In genomic region chr4:105205045-105205851, GRCm38 (mm10) we compare ENCODE assay signal across 9 mouse cellular contexts. TPM values are rescaled to one million over a fixed set of nuclear protein-coding genes. Genes with fewer than 3 reads are reported as not detected.
DNase-seq lines count a peak whose midpoint lies in the region; ATAC-seq and TF ChIP-seq lines count a peak whose summit lies in the region.
"Had no signal": no experiment of that assay in that cellular context is flagged by ENCODE, and none has a peak within 500 bp of the region (broad histone marks: within the 10 kb centered on the region; RNA-seq: fewer than 3 reads in every experiment).

No protein-coding gene starts in this region.

- in situ Hi-C loops in ES-E14 (cut with MboI; ENCODE audit: low sequenced_read_pairs in 2 of 2, unreplicated experiment in 2 of 2), result no loop called here

- ATAC-seq in intestine, postnatal 0 days, result peak; percentile 39; the same call in 1 of the 2 replicates

- H3K27me3 ChIP-seq in intestine, postnatal 0 days (replicated peaks; ENCODE audit: control insufficient read depth, insufficient read depth, low read length), result no peaks in the 10 kb centered on the region

- DNase-seq in ES-E14 (ENCODE audit: low read depth, low spot score), result no peak
- DNase-seq in brain, embryonic 14.5 days (ENCODE audit: low read depth), result peak; percentile 67
- DNase-seq in heart, adult 18-20 months, result peak; percentile 72 to 91
- peak; percentile 72 for DNase-seq in lung, postnatal 25 days (ENCODE audit: low spot score)
- DNase-seq in natural killer cell, adult 2 months (ENCODE audit: low spot score in 2 of 2), result no peak
- DNase-seq in layer of hippocampus, postnatal 36 days, result no peak
- DNase-seq in thymus, postnatal 10 days (ENCODE audit: low spot score in 2 of 2), result no peak

- TF ChIP-seq CTCF in brain, embryonic 14.5 days (IDR thresholded peaks at IDR 0.05; ENCODE audit: borderline replicate concordance, extremely low read depth, insufficient read depth, insufficient read length), result no peak
- TF ChIP-seq CTCF in intestine, postnatal 0 days (IDR thresholded peaks at IDR 0.05; ENCODE audit: low read depth), result no peak; the same call in 1 of the 2 replicates

- peak overlapping the region; percentile 47; the same call in 1 of the 2 replicates for H3K9ac ChIP-seq in ES-E14 (ENCODE audit: insufficient read depth, low read depth, low read length, poor library complexity, severe bottlenecking)
- H3K9ac ChIP-seq in intestine, postnatal 0 days (ENCODE audit: low read depth, low read length), result no peak overlapping the region

- peak overlapping the region; percentile 40 for H3K4me2 ChIP-seq in intestine, postnatal 0 days (replicated peaks; ENCODE audit: low read depth)

- H3K4me1 ChIP-seq in ES-E14 (ENCODE audit: control insufficient read depth in 2 of 2, insufficient read depth in 2 of 2, low read length in 2 of 2, poor library complexity in 1 of 2), result peaks cover 18 to 53% of the 10 kb centered on the region in 2 experiments
- H3K4me1 ChIP-seq in intestine, postnatal 0 days (replicated peaks; ENCODE audit: control insufficient read depth, insufficient read depth, low read length), result peaks cover 39% of the 10 kb centered on the region

- WGBS in intestine, postnatal 0 days, result 20% methylated on average over 15 of the region's 15 CpGs

- no peaks in the 10 kb centered on the region for H3K9me3 ChIP-seq in ES-E14 (ENCODE audit: control insufficient read depth, insufficient read depth, low read depth, low read length)
- no peaks in the 10 kb centered on the region for H3K9me3 ChIP-seq in intestine, postnatal 0 days (ENCODE audit: control insufficient read depth)

- TF ChIP-seq POLR2A in brain, embryonic 14.5 days (IDR thresholded peaks at IDR 0.05; ENCODE audit: borderline replicate concordance, extremely low read depth, insufficient read depth, insufficient read length, poor library complexity, severe bottlenecking), result no peak

- H3K36me3 ChIP-seq in ES-E14 (ENCODE audit: control insufficient read depth, insufficient read depth, low read length, poor library complexity, severe bottlenecking), result peaks cover 4% of the 10 kb centered on the region; the same call in 1 of the 2 replicates
- H3K36me3 ChIP-seq in intestine, postnatal 0 days (ENCODE audit: control insufficient read depth, insufficient read depth), result peaks cover 25% of the 10 kb centered on the region

- H3K4me3 ChIP-seq in ES-E14 (ENCODE audit: insufficient read depth in 1 of 2, low read depth in 1 of 2, low read length in 2 of 2, poor library complexity in 1 of 2, severe bottlenecking in 1 of 2), result no peak overlapping the region
- no peak overlapping the region for H3K4me3 ChIP-seq in intestine, postnatal 0 days (ENCODE audit: low read depth, low read length)
- H3K4me3 ChIP-seq: myocyte had no signal

- H3K27ac ChIP-seq in ES-E14 (ENCODE audit: insufficient read depth, low read depth, low read length, poor library complexity, severe bottlenecking), result peak overlapping the region; percentile 60
- H3K27ac ChIP-seq in intestine, postnatal 0 days (ENCODE audit: low read depth, low read length), result peak overlapping the region; percentile 23

TF ChIP-seq in ES-E14, 5 proteins besides CTCF, POLR2A, EP300 and RAD21:
- no peak for TF ChIP-seq ZC3H11A (IDR thresholded peaks at IDR 0.05; ENCODE audit: borderline replicate concordance, low read depth, low read length)
- no peak for TF ChIP-seq CHD2 (IDR thresholded peaks at IDR 0.05; ENCODE audit: low read depth, low read length)
- no peak for TF ChIP-seq HCFC1 (IDR thresholded peaks at IDR 0.05; ENCODE audit: borderline replicate concordance, insufficient read depth, low read length)
- TF ChIP-seq ZNF384 (IDR thresholded peaks at IDR 0.05; ENCODE audit: low read depth, low read length), result no peak

RNA-seq across cellular contexts. Expression of gene Plpp3, which starts 48.1 kb away (rescaled TPM):
- total RNA-seq in ES-E14 (2012; rRNA removed), result 11.8 and 13.0 TPM in 2 replicates
- 58.9 and 61.5 TPM in 2 replicates for polyA plus RNA-seq in brain, embryonic 14.5 days (2012; rRNA removed)
- total RNA-seq in heart, adult 18-20 months (2021), result 10 to 100 TPM; 56.4 to 57.5 TPM
- 84.1 and 84.3 TPM in 2 replicates for polyA plus RNA-seq in intestine, postnatal 0 days (2015; fragmentation: Nextera tagmentation; extraction: Ambion mirVana)
- 100 to 1,000 TPM; 185 to 202 TPM for total RNA-seq in layer of hippocampus, postnatal 36 days (2021)

Comparison
In these comparisons a context has a peak if more than half of its experiments do, and no peak if none do; other contexts are left out.
1. DNase-seq: peak in brain, embryonic 14.5 days (single experiment), heart, adult 18-20 months (2 of 2) and lung, postnatal 25 days (single experiment); none in ES-E14 (single experiment), natural killer cell, adult 2 months (0 of 2), layer of hippocampus, postnatal 36 days (0 of 2) and thymus, postnatal 10 days (0 of 2).